Mouse (Mus musculus) bone marrow, adult 2 months (tissue): ENCODE results near the gene Mcts2. TPM values are rescaled to one million over a fixed set of nuclear protein-coding genes. Genes with fewer than 3 reads are reported as not detected.

Experiments
- H3K27ac ChIP-seq: fragments of 200-500 bp; 2 replicates; pipeline ENCODE4 v1.5.1; 2012; ENCODE audit warnings: low read depth, mild to moderate bottlenecking, control low read depth, inconsistent platforms, low read length; ENCODE audit not compliant: control insufficient read depth, poor library complexity, insufficient read depth
- H3K4me1 ChIP-seq: fragments of 200-500 bp; 2 replicates; pipeline ENCODE4 v1.6.1; 2011; ENCODE audit warnings: low read length; ENCODE audit not compliant: control insufficient read depth, insufficient read depth
- H3K4me3 ChIP-seq: fragments of 200-500 bp; replicated peaks from 2 replicates; pipeline ENCODE3; 2011; ENCODE audit warnings: mild to moderate bottlenecking, low read depth, low read length, control low read depth; ENCODE audit not compliant: control insufficient read depth
- CTCF ChIP-seq: fragments of 200-500 bp; IDR thresholded peaks from 2 replicates; pipeline ENCODE4 v1.5.1; 2011; ENCODE audit warnings: low read length, control low read depth; ENCODE audit not compliant: control insufficient read depth, insufficient read depth
- POLR2A ChIP-seq: fragments of 200-500 bp; IDR thresholded peaks from 2 replicates; pipeline ENCODE4 v1.6.1; 2011; ENCODE audit warnings: low read depth, mild to moderate bottlenecking, control low read depth, low read length, borderline replicate concordance; ENCODE audit not compliant: control insufficient read depth
- WGBS: fragments of 180-500 bp; shearing (Covaris S2); methylation state at CpG from one replicate; pipeline ENCODE4 v1.1.7; 2018; 5-methylcytosine and 5-hydroxymethylcytosine counted together
- polyA plus RNA-seq: library from polyadenylated mRNA; stranded (reverse); fragments of >200 nt; gene quantifications from 2 replicates; pipeline ENCODE4 v1.2.4, GENCODE M21; 2011; ENCODE audit warnings: low replicate concordance; ENCODE audit not compliant: missing spikeins, insufficient read depth, insufficient read length

The Mcts2 gene
- polyA plus RNA-seq, 1 experiment: 12.9 TPM

DNA sequence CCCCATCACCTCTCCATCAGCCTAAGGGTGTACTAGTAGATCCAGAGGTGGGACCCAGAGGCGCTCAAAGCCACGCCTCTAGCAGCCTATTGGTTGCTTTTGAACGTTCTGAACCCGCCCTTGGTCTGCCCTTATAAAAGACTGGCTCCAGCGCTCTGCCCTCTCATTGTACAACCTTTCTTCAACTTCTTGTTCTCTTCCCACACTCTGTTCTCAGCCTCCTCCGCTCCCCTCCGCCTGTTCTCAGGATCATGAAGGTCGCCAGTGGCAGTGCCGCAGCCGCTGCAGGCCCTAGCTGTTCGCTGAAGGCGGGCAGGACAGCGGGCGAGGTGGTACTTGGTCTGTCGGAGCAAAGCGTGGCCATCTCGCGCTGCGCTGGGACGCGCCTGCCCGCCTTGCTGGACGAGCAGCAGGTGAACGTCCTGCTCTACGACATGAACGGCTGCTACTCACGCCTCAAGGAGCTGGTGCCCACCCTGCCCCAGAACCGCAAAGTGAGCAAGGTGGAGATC, 49.3 kb downstream of the Mcts2 start, which contains the start of gene Id1:
Gene Id1 (plus strand): TSS at position 162 of the 512 bp plus-strand sequence.
- peak within 1 kb of the TSS; percentile 86 for H3K27ac ChIP-seq
- peak within 1 kb of the TSS; percentile 80 for H3K4me3 ChIP-seq
- TF ChIP-seq CTCF: no peak
- TF ChIP-seq POLR2A: peak; percentile 71
- WGBS: under 1% methylated on average over 28 of the region's 28 CpGs
- H3K4me1 ChIP-seq: no peaks in the 10 kb centered on the region; the same call in 1 of the 2 replicates

DNA sequence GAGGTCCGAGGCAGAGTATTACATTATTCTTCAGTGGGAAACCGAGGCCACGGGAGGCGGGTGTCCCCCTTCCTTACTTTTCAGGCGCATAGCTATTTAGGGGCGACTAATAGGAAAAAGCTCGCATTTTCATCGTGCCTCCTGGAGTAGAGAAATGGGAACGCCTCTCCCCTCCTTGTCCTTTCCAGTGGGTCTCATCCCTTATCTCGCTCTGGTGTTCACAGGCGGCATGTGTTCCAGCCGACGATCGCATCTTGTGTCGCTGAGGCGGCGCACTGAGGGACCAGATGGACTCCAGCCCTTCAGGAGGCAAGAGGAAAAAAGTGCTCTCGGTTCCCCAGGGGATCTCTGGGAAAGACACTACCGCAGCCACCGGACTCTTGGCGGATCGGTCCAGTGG, 49.9 kb downstream of the Mcts2 start:
- H3K27ac ChIP-seq: peak overlapping the region; percentile 86
- no peak for TF ChIP-seq POLR2A
- TF ChIP-seq CTCF: no peak
- peak overlapping the region; percentile 80 for H3K4me3 ChIP-seq
- H3K4me1 ChIP-seq: no peaks in the 10 kb centered on the region; the same call in 1 of the 2 replicates
- 1% methylated on average over 22 of the region's 22 CpGs for whole genome bisulfite sequencing

Other genes with a start within 250 kb of the Mcts2 start
- gene Defb23, start 222.4 kb upstream of the Mcts2 start, polyA plus RNA-seq: not detected in 2 replicates
- not detected in 2 replicates for gene Defb20, start 210.0 kb upstream of the Mcts2 start, polyA plus RNA-seq
- gene Defb22, start 196.9 kb upstream of the Mcts2 start, polyA plus RNA-seq: not detected in 2 replicates
- not detected in 2 replicates for gene Defb26, start 175.3 kb upstream of the Mcts2 start, polyA plus RNA-seq
- gene Defb28, start 168.8 kb upstream of the Mcts2 start, polyA plus RNA-seq: not detected in 2 replicates
- gene Defb29, start 146.9 kb upstream of the Mcts2 start, polyA plus RNA-seq: not detected in 2 replicates
- gene Gm17416, start 117.7 kb upstream of the Mcts2 start, polyA plus RNA-seq: not detected in 2 replicates
- not detected in 2 replicates for gene Defb21, start 114.3 kb upstream of the Mcts2 start, polyA plus RNA-seq
- gene Defb19, start 106.7 kb upstream of the Mcts2 start, polyA plus RNA-seq: not detected in 2 replicates
- gene Defb45, start 87.6 kb upstream of the Mcts2 start, polyA plus RNA-seq: not detected in 2 replicates
- gene Defb36, start 82.7 kb upstream of the Mcts2 start, polyA plus RNA-seq: not detected in 2 replicates
- gene Defb25, start 64.0 kb upstream of the Mcts2 start, polyA plus RNA-seq: not detected in 2 replicates
- not detected in 2 replicates for gene Rem1, start 60.1 kb upstream of the Mcts2 start, polyA plus RNA-seq
- 37.9 and 71.3 TPM in 2 replicates for gene H13, start 17.6 kb upstream of the Mcts2 start, polyA plus RNA-seq
- 4.2 and 15.9 TPM in 2 replicates for gene Id1, start 49.2 kb downstream of the Mcts2 start, polyA plus RNA-seq
- 1.4 TPM in 1 of 2 replicates, not detected in the other for gene Cox4i2, start 67.1 kb downstream of the Mcts2 start, polyA plus RNA-seq
- 97.4 and 124 TPM in 2 replicates for gene Bcl2l1, start 144.7 kb downstream of the Mcts2 start, polyA plus RNA-seq
- gene Tpx2, start 160.9 kb downstream of the Mcts2 start, polyA plus RNA-seq: 57.0 and 74.1 TPM in 2 replicates
- gene Mylk2, start 224.3 kb downstream of the Mcts2 start, polyA plus RNA-seq: 1.0 TPM in 1 of 2 replicates, not detected in the other
- gene Foxs1, start 246.2 kb downstream of the Mcts2 start, polyA plus RNA-seq: not detected in 2 replicates